Mouse (Mus musculus) kidney, postnatal 4 days (tissue): Measurements from ENCODE around the gene Arhgef39.

Experiments
- DNase-seq, 2 experiments: peaks; one replicate each; pipeline ENCODE4 v3.0.0; 2021; ENCODE audit warnings: mixed read lengths in 2 of 2

Arhgef39 gene

GRCm38 (mm10) chr4:43499407-43500333, at the start of gene Arhgef39:
Arhgef39 (minus strand) TSS chr4:43499695.
- DNase-seq, result peak; percentile 91 to 94

- DNase-seq, result no peak
Measured at GRCm38 (mm10) chr4:43549055-43549454, 49.6 kb upstream of the Arhgef39 start.

GRCm38 (mm10) chr4:43547160-43547559, 47.7 kb upstream of the Arhgef39 start:
- no peak for DNase-seq

GRCm38 (mm10) chr4:43546375-43547047, 47.0 kb upstream of the Arhgef39 start:
- DNase-seq, result no peak

GRCm38 (mm10) chr4:43542044-43542443, 42.5 kb upstream of the Arhgef39 start:
- DNase-seq, result no peak

GRCm38 (mm10) chr4:43536031-43536430, 36.5 kb upstream of the Arhgef39 start:
- DNase-seq, result no peak

GRCm38 (mm10) chr4:43535628-43536027, 36.1 kb upstream of the Arhgef39 start:
- DNase-seq, result no peak

- peak in 1 of 2 experiments; percentile 25 for DNase-seq
Measured at GRCm38 (mm10) chr4:43533270-43533669, 33.8 kb upstream of the Arhgef39 start.

GRCm38 (mm10) chr4:43530581-43530980, 31.1 kb upstream of the Arhgef39 start:
- peak; percentile 87 to 90 for DNase-seq

GRCm38 (mm10) chr4:43530081-43530501, 30.6 kb upstream of the Arhgef39 start:
- peak in 1 of 2 experiments; percentile 27 for DNase-seq

- DNase-seq, result peak in 1 of 2 experiments; percentile 53
Measured at GRCm38 (mm10) chr4:43528487-43528886, 29.0 kb upstream of the Arhgef39 start.

GRCm38 (mm10) chr4:43527880-43528279, 28.4 kb upstream of the Arhgef39 start:
- peak in 1 of 2 experiments; percentile 53 for DNase-seq

GRCm38 (mm10) chr4:43519956-43520355, 20.5 kb upstream of the Arhgef39 start:
- peak; percentile 93 to 95 for DNase-seq

GRCm38 (mm10) chr4:43519551-43519950, 20.1 kb upstream of the Arhgef39 start:
- no peak for DNase-seq

GRCm38 (mm10) chr4:43515764-43516708, 16.5 kb upstream of the Arhgef39 start:
- no peak for DNase-seq

GRCm38 (mm10) chr4:43513791-43514190, 14.3 kb upstream of the Arhgef39 start:
- no peak for DNase-seq

- DNase-seq, result no peak
Measured at GRCm38 (mm10) chr4:43513300-43513699, 13.8 kb upstream of the Arhgef39 start.

GRCm38 (mm10) chr4:43512653-43513052, 13.2 kb upstream of the Arhgef39 start:
- DNase-seq, result no peak

GRCm38 (mm10) chr4:43511675-43512454, 12.4 kb upstream of the Arhgef39 start:
- no peak for DNase-seq

GRCm38 (mm10) chr4:43509109-43509508, 9.6 kb upstream of the Arhgef39 start:
- no peak for DNase-seq

- peak; percentile 58 to 76 for DNase-seq
Measured at GRCm38 (mm10) chr4:43508666-43508997, 9.1 kb upstream of the Arhgef39 start.
